Mouse (Mus musculus) limb, embryonic 15.5 days (tissue): ENCODE results near the gene Dok4. TPM values are rescaled to one million over a fixed set of nuclear protein-coding genes. Genes with fewer than 3 reads are reported as not detected.
"Not testable (repeated sequence)": the region's sequence is repeated elsewhere in the genome, so short reads cannot be mapped to it uniquely, and the experiment has no call there.

Experiments
- ATAC-seq: fragments of 200-750 bp; cut with Nextera tagmentation; 2 replicates; pipeline ENCODE4 v1.8.0; 2017; ENCODE audit warnings: low read depth, moderate TSS enrichment; ENCODE audit not compliant: insufficient number of reproducible peaks, low FRiP score, low TSS enrichment
- H3K27ac ChIP-seq: fragments of 300-500 bp; sonication (generic); 2 replicates; pipeline ENCODE4 v1.5.1; 2015; ENCODE audit warnings: moderate library complexity, mild to moderate bottlenecking, inconsistent platforms
- H3K27me3 ChIP-seq: fragments of 300-500 bp; sonication (generic); 2 replicates; pipeline ENCODE4 v1.6.1; 2015; ENCODE audit warnings: inconsistent platforms
- H3K36me3 ChIP-seq: fragments of 300-500 bp; sonication (generic); 2 replicates; pipeline ENCODE4 v1.6.1; 2015; ENCODE audit warnings: inconsistent platforms
- H3K4me1 ChIP-seq: fragments of 300-500 bp; sonication (generic); 2 replicates; pipeline ENCODE4 v1.6.1; 2015; ENCODE audit warnings: inconsistent platforms
- H3K4me2 ChIP-seq: fragments of 300-500 bp; sonication (generic); 2 replicates; pipeline ENCODE4 v1.6.1; 2015; ENCODE audit warnings: mild to moderate bottlenecking, inconsistent platforms
- H3K4me3 ChIP-seq: fragments of 300-500 bp; sonication (generic); 2 replicates; pipeline ENCODE4 v1.5.1; 2015; ENCODE audit warnings: mild to moderate bottlenecking, inconsistent platforms
- H3K9ac ChIP-seq: fragments of 300-500 bp; sonication (generic); 2 replicates; pipeline ENCODE4 v1.6.1; 2015; ENCODE audit warnings: inconsistent platforms
- H3K9me3 ChIP-seq: fragments of 300-500 bp; sonication (generic); 2 replicates; pipeline ENCODE4 v1.6.1; 2016; ENCODE audit warnings: inconsistent platforms
- WGBS: fragments of 180-500 bp; shearing (Covaris S2); methylation state at CpG from one replicate; pipeline ENCODE4 v1.1.7; 2015; 5-methylcytosine and 5-hydroxymethylcytosine counted together
- polyA plus RNA-seq: library from polyadenylated mRNA; unstranded; fragments of >200 nt; fragmentation: Nextera tagmentation; extraction: Ambion mirVana; gene quantifications from 2 replicates; pipeline ENCODE4 v1.2.1, GENCODE M21; 2015

The Dok4 gene
- polyA plus RNA-seq, 1 experiment from 2014 or later = 32.1 TPM

- Histone ChIP-seq H3K9ac (peak within 1 kb of the TSS; percentile 90), H3K4me1 (peaks cover 13% of the 10 kb centered on the region), H3K4me2 (peak within 1 kb of the TSS; percentile 84), H3K27me3 (no peaks in the 10 kb centered on the region), H3K9me3 (no peaks in the 10 kb centered on the region), H3K36me3 (peaks cover 8% of the 10 kb centered on the region; the same call in 1 of the 2 replicates), H3K4me3 (peak within 1 kb of the TSS; percentile 87), H3K27ac (peak within 1 kb of the TSS; percentile 94)
- WGBS = under 1% methylated on average over 81 of the region's 82 CpGs
- ATAC-seq = peak; percentile 93
These were observed 38.2 kb downstream of the Dok4 start, which contains the start of the genes Coq9 and Ciapin1 for GRCm38 (mm10) chr8:94837662-94838574. Gene Coq9 (plus strand): TSS chr8:94838321. Gene Ciapin1 (minus strand): TSS chr8:94838358.

GRCm38 (mm10) chr8:94836456-94837240 lies 39.5 kb downstream of the Dok4 start:
- H3K4me3 ChIP-seq = peak overlapping the region; percentile 87

GRCm38 (mm10) chr8:94835751-94836150 lies 40.4 kb downstream of the Dok4 start:
- not testable (repeated sequence) for ATAC-seq
- WGBS = 91% methylated on average over 13 of the region's 13 CpGs

More at GRCm38 (mm10) chr8:94836456-94837240, 39.5 kb downstream of the Dok4 start:
- H3K27me3 ChIP-seq = no peaks in the 10 kb centered on the region
- H3K27ac ChIP-seq = no peak overlapping the region
- peaks cover 13% of the 10 kb centered on the region for H3K4me1 ChIP-seq
- peak overlapping the region; percentile 84 for H3K4me2 ChIP-seq
- H3K9ac ChIP-seq = no peak overlapping the region
- H3K9me3 ChIP-seq = no peaks in the 10 kb centered on the region
- WGBS = 71% methylated on average over 11 of the region's 11 CpGs
- peaks cover 3% of the 10 kb centered on the region for H3K36me3 ChIP-seq
- no peak for ATAC-seq

GRCm38 (mm10) chr8:94833901-94834405 lies 42.2 kb downstream of the Dok4 start:
- H3K9me3 ChIP-seq, H3K27me3 ChIP-seq, H3K4me2 ChIP-seq, H3K9ac ChIP-seq, ATAC-seq, H3K4me3 ChIP-seq, H3K27ac ChIP-seq: not testable (repeated sequence)
- H3K4me1 ChIP-seq = peaks cover 13% of the 10 kb centered on the region
- 72% methylated on average over 7 of the region's 7 CpGs for WGBS
- H3K36me3 ChIP-seq = peaks cover 20% of the 10 kb centered on the region

More at GRCm38 (mm10) chr8:94835751-94836150, 40.4 kb downstream of the Dok4 start:
- not testable (repeated sequence) for H3K9me3 ChIP-seq, H3K4me3 ChIP-seq, H3K4me2 ChIP-seq, H3K27me3 ChIP-seq, H3K9ac ChIP-seq, H3K27ac ChIP-seq, H3K36me3 ChIP-seq
- peaks cover 13% of the 10 kb centered on the region for H3K4me1 ChIP-seq

- Histone ChIP-seq H3K9me3 (no peaks in the 10 kb centered on the region), H3K4me2 (no peak overlapping the region), H3K9ac (no peak overlapping the region), H3K36me3 (peaks cover 56% of the 10 kb centered on the region), H3K27ac (no peak overlapping the region), H3K4me1 (no peaks in the 10 kb centered on the region), H3K4me3 (no peak overlapping the region), H3K27me3 (no peaks in the 10 kb centered on the region)
- ATAC-seq = no peak
- 79% methylated on average over 6 of the region's 6 CpGs for WGBS
These were observed 47.8 kb downstream of the Dok4 start for GRCm38 (mm10) chr8:94828284-94828683.

GRCm38 (mm10) chr8:94826210-94826609 lies 49.9 kb downstream of the Dok4 start:
- ATAC-seq = no peak
- no peaks in the 10 kb centered on the region for H3K9me3 ChIP-seq
- H3K9ac ChIP-seq = no peak overlapping the region
- no peak overlapping the region for H3K27ac ChIP-seq
- no peaks in the 10 kb centered on the region for H3K4me1 ChIP-seq
- no peak overlapping the region for H3K4me3 ChIP-seq
- peaks cover 66% of the 10 kb centered on the region for H3K36me3 ChIP-seq
- no peaks in the 10 kb centered on the region for H3K27me3 ChIP-seq
- WGBS = 90% methylated on average over 5 of the region's 5 CpGs
- H3K4me2 ChIP-seq = no peak overlapping the region

GRCm38 (mm10) chr8:94825170-94825569 lies 51.0 kb downstream of the Dok4 start:
- H3K4me1 ChIP-seq = no peaks in the 10 kb centered on the region
- H3K27ac ChIP-seq = no peak overlapping the region
- H3K27me3 ChIP-seq = no peaks in the 10 kb centered on the region
- H3K4me3 ChIP-seq = no peak overlapping the region
- H3K9ac ChIP-seq = no peak overlapping the region
- 88% methylated on average over 6 of the region's 6 CpGs for WGBS
- no peak overlapping the region for H3K4me2 ChIP-seq
- no peaks in the 10 kb centered on the region for H3K9me3 ChIP-seq
- H3K36me3 ChIP-seq = peaks cover 66% of the 10 kb centered on the region
- ATAC-seq = no peak

- ATAC-seq = no peak
- no peaks in the 10 kb centered on the region for H3K4me1 ChIP-seq
- H3K9me3 ChIP-seq = no peaks in the 10 kb centered on the region
- H3K4me3 ChIP-seq = no peak overlapping the region
- H3K27me3 ChIP-seq = no peaks in the 10 kb centered on the region
- no peak overlapping the region for H3K4me2 ChIP-seq
- WGBS = 76% methylated on average over 23 of the region's 23 CpGs
- H3K36me3 ChIP-seq = peaks cover 56% of the 10 kb centered on the region
- no peak overlapping the region for H3K27ac ChIP-seq
- no peak overlapping the region for H3K9ac ChIP-seq
These were observed 53.2 kb downstream of the Dok4 start for GRCm38 (mm10) chr8:94822637-94823560.

GRCm38 (mm10) chr8:94821381-94821780 lies 54.7 kb downstream of the Dok4 start:
- Histone ChIP-seq H3K27me3 (no peaks in the 10 kb centered on the region), H3K9me3 (no peaks in the 10 kb centered on the region), H3K9ac (no peak overlapping the region), H3K27ac (no peak overlapping the region), H3K36me3 (peaks cover 45% of the 10 kb centered on the region), H3K4me1 (no peaks in the 10 kb centered on the region), H3K4me3 (no peak overlapping the region), H3K4me2 (no peak overlapping the region)
- ATAC-seq = no peak
- WGBS = 96% methylated on average over 2 of the region's 2 CpGs

GRCm38 (mm10) chr8:94820553-94820952 lies 55.6 kb downstream of the Dok4 start:
- ATAC-seq = no peak
- 65% methylated on average over 7 of the region's 7 CpGs for WGBS
- Histone ChIP-seq H3K4me3 (no peak overlapping the region), H3K9me3 (no peaks in the 10 kb centered on the region), H3K9ac (no peak overlapping the region), H3K4me2 (no peak overlapping the region), H3K27me3 (no peaks in the 10 kb centered on the region), H3K27ac (no peak overlapping the region), H3K4me1 (no peaks in the 10 kb centered on the region), H3K36me3 (peaks cover 41% of the 10 kb centered on the region)

GRCm38 (mm10) chr8:94819671-94820179 lies 56.4 kb downstream of the Dok4 start:
- Histone ChIP-seq H3K9me3 (no peaks in the 10 kb centered on the region), H3K9ac (no peak overlapping the region), H3K27ac (no peak overlapping the region), H3K4me1 (no peaks in the 10 kb centered on the region), H3K27me3 (no peaks in the 10 kb centered on the region), H3K4me3 (no peak overlapping the region), H3K4me2 (no peak overlapping the region), H3K36me3 (peaks cover 37% of the 10 kb centered on the region)
- 85% methylated on average over 6 of the region's 6 CpGs for WGBS
- ATAC-seq = no peak
